Mouse (Mus musculus) liver, adult 2 months (tissue): ENCODE data around the gene Naa15. TPM values are rescaled to one million over a fixed set of nuclear protein-coding genes. Genes with fewer than 3 reads are reported as not detected.

Source experiments
- DNase-seq: peaks from one replicate; pipeline ENCODE4 v3.0.0-alpha.2; 2011; ENCODE audit warnings: low read depth, low spot score; ENCODE audit errors: extremely low read depth
- H3K27ac ChIP-seq: fragments of 200-500 bp; replicated peaks from 2 replicates; pipeline ENCODE4 v1.5.1; 2012; ENCODE audit warnings: low read depth, mild to moderate bottlenecking, control low read depth, inconsistent platforms, low read length; ENCODE audit not compliant: insufficient read depth
- H3K27me3 ChIP-seq: fragments of 200-500 bp; 2 replicates; pipeline ENCODE4 v1.6.1; 2012; ENCODE audit warnings: mild to moderate bottlenecking, moderate library complexity, low read length, inconsistent platforms; ENCODE audit not compliant: control insufficient read depth, insufficient read depth
- H3K36me3 ChIP-seq: fragments of 200-500 bp; 2 replicates; pipeline ENCODE4 v1.6.1; 2012; ENCODE audit warnings: low read length, inconsistent platforms; ENCODE audit not compliant: control insufficient read depth, insufficient read depth
- H3K4me1 ChIP-seq: fragments of 200-500 bp; 2 replicates; pipeline ENCODE4 v1.6.1; 2011; ENCODE audit warnings: low read length; ENCODE audit not compliant: control insufficient read depth, insufficient read depth
- H3K4me3 ChIP-seq: fragments of 200-500 bp; 2 replicates; pipeline ENCODE4 v1.5.1; 2011; ENCODE audit warnings: low read depth, mild to moderate bottlenecking, control low read depth, low read length, moderate library complexity; ENCODE audit not compliant: insufficient read depth
- H3K79me2 ChIP-seq: fragments of 200-500 bp; 2 replicates; pipeline ENCODE4 v1.6.1; 2012; ENCODE audit warnings: inconsistent platforms, mild to moderate bottlenecking, low read length, moderate library complexity; ENCODE audit not compliant: control insufficient read depth, insufficient read depth
- H3K9ac ChIP-seq: fragments of 200-500 bp; 2 replicates; pipeline ENCODE4 v1.6.1; 2012; ENCODE audit warnings: low read depth, mild to moderate bottlenecking, control low read depth, inconsistent platforms, low read length
- CTCF ChIP-seq: fragments of 200-500 bp; IDR thresholded peaks from 2 replicates; pipeline ENCODE4 v1.5.1; 2011; ENCODE audit warnings: low read depth, low read length, control low read depth
- POLR2A ChIP-seq: fragments of 200-500 bp; IDR thresholded peaks from 2 replicates; pipeline ENCODE4 v1.6.1; 2011; ENCODE audit warnings: low read length, control low read depth; ENCODE audit not compliant: insufficient read depth; ENCODE audit errors: extremely low read depth
- WGBS: fragments of 180-500 bp; shearing (Covaris S2); methylation state at CpG from one replicate; pipeline ENCODE4 v1.1.7; 2018; 5-methylcytosine and 5-hydroxymethylcytosine counted together
- polyA plus RNA-seq: library from polyadenylated mRNA; depleted of rRNA; stranded (reverse); fragments of >200 nt; gene quantifications from 2 replicates; pipeline ENCODE4 v1.2.3, GENCODE M21; 2012; rRNA removed
- total RNA-seq: library from RNA; depleted of rRNA; stranded (reverse); fragments of >200 nt; gene quantifications from 2 replicates; pipeline ENCODE4 v1.2.3, GENCODE M21; 2014; rRNA removed

The Naa15 gene
- total and polyA plus RNA-seq, 2 experiments = 2.0 to 14.8 TPM

DNA sequence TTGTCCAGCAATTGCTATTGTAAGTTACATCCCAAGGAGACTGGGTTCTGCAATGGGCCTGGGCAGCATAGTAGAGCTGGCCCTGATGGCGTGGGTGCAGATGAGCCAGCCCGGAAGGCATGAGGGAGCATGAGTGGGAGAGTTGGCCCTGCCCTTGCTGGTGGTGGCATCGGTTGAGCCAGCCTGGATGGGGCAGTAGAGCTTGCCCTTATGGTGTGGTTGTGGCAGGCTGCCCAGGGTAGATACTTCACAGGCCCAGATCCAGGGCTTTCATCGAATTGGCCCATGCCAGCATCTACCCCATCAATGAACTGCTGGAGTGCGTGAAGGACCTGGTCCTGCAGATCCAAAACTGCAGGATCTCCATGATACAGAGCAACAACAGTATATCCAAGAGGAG, 97.0 kb downstream of the Naa15 start:
- H3K79me2 ChIP-seq = no peaks in the 10 kb centered on the region
- no peak overlapping the region for H3K27ac ChIP-seq
- no peak for DNase-seq
- no peaks in the 10 kb centered on the region for H3K4me1 ChIP-seq
- no peak overlapping the region for H3K4me3 ChIP-seq
- H3K27me3 ChIP-seq = no peaks in the 10 kb centered on the region
- H3K36me3 ChIP-seq = no peaks in the 10 kb centered on the region
- no peak for TF ChIP-seq POLR2A
- no peak for TF ChIP-seq CTCF
- WGBS = 79% methylated on average over 5 of the region's 5 CpGs
- H3K9ac ChIP-seq = no peak overlapping the region

DNA sequence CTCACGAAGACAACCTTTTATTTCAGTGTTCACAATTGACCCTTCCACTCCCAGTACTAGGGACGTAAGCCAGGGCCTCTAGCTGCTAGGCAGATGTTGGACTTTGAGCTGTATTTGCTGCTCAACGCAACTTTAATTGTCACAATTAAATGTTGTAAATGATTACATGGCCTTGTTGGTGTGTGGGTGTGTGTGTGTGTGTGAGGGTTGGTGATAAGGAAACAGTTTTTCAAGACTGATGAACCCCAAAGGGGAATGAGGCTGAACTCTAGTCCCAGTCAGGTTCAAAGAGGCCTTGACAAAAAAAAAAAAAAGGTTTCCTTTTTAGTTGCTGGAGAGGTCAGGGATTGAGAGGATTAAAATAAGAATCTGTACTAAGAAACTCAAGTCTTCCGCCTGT, 102.5 kb downstream of the Naa15 start:
- H3K4me1 ChIP-seq = no peaks in the 10 kb centered on the region
- WGBS = 37% methylated on average over 4 of the region's 4 CpGs
- H3K36me3 ChIP-seq = no peaks in the 10 kb centered on the region
- H3K27ac ChIP-seq = no peak overlapping the region
- no peak overlapping the region for H3K9ac ChIP-seq
- no peaks in the 10 kb centered on the region for H3K79me2 ChIP-seq
- H3K27me3 ChIP-seq = no peaks in the 10 kb centered on the region
- DNase-seq = peak; percentile 25
- TF ChIP-seq CTCF = no peak
- TF ChIP-seq POLR2A = no peak
- no peak overlapping the region for H3K4me3 ChIP-seq

DNA sequence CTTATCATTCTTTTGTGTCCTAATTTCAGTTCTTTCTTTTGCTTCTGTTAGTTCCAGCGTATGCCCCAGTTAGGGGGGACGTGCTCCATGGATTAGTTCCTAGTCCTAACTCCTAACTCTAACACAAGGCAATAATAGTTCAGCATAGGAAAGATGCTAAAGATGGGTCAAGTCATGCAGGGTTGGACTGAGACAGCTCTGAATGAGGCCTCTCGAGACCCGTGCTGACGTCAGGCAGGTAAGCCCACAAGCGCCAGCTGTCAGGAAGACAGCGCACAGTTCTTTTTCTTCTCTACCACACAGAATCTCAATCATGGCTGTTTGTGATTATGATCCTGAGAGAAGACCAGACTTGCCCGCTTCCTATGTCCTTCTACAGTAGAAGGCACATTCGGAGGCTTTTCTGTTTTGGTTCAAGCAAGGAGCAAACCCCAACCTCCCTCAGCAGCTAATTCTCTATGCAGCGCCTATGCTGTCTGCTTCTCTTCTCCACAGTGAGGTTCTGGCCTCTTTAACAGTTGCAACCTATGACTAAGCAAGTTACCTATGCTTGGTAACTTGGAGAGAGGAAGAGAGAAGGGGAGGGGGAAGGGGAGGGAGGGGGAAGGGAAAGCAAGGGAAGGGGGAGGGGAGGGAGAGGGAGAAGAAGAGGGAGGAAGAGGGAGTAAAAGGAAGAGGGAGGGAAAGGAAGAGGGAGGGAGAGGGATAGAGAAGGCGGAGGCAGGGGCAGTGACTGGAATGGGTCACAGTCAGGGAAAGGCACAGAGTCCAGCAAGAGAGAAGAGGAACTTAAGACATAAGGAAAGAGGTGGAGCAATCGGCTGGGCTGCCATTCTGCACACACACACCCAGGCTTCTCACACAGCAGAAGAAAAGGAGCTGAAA, 103.2 kb downstream of the Naa15 start:
- no peak overlapping the region for H3K9ac ChIP-seq
- WGBS = 93% methylated on average over 12 of the region's 12 CpGs
- no peaks in the 10 kb centered on the region for H3K36me3 ChIP-seq
- H3K27me3 ChIP-seq = no peaks in the 10 kb centered on the region
- H3K79me2 ChIP-seq = no peaks in the 10 kb centered on the region
- no peak overlapping the region for H3K27ac ChIP-seq
- TF ChIP-seq POLR2A = no peak
- no peak for TF ChIP-seq CTCF
- no peak for DNase-seq
- no peaks in the 10 kb centered on the region for H3K4me1 ChIP-seq
- H3K4me3 ChIP-seq = no peak overlapping the region

DNA sequence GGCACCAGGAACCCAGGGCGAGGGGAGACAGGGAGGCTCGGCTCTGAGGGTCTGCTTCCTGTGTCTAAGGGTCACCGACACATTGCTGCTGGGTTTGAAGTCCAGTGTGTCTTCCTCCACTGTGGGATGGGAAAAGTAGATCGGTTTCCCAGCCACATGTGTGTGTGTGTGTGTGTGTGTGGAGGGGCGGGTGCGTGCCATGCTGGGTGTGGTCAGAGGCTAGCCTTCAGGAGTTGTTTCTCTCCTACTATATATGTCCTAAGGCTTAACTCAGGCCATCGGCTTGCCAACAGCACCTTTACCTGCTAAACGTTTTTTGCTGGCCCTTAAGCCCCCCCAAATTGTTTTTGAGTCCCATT, 103.8 kb downstream of the Naa15 start:
- no peak overlapping the region for H3K27ac ChIP-seq
- H3K4me3 ChIP-seq = no peak overlapping the region
- no peaks in the 10 kb centered on the region for H3K79me2 ChIP-seq
- no peak for DNase-seq
- H3K4me1 ChIP-seq = no peaks in the 10 kb centered on the region
- H3K36me3 ChIP-seq = no peaks in the 10 kb centered on the region
- H3K9ac ChIP-seq = no peak overlapping the region
- 73% methylated on average over 8 of the region's 8 CpGs for WGBS
- no peaks in the 10 kb centered on the region for H3K27me3 ChIP-seq
- TF ChIP-seq CTCF (no peak), POLR2A (no peak)

DNA sequence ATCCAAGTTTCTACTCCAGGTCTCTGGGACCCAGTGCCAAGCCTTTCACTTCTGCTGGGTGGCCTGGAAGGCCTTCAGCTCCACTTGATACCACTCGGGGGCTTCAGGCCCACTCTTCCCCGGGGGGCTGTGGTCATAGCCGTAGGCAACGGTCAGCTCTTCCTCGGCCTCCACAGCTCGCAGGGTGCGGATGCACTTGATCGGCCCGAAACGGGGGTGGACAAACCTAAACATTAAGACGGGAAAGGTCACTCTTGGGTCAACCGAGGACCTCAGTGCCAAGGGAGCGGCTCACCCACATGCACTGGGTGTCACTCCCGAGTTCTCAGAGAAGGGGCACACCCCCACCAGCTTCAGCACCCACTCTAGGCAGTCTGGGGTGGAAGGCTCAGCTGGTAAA, 106.3 kb downstream of the Naa15 start:
- Histone ChIP-seq H3K36me3 (no peaks in the 10 kb centered on the region), H3K4me3 (no peak overlapping the region), H3K4me1 (no peaks in the 10 kb centered on the region), H3K27ac (no peak overlapping the region), H3K9ac (no peak overlapping the region), H3K27me3 (no peaks in the 10 kb centered on the region), H3K79me2 (no peaks in the 10 kb centered on the region)
- DNase-seq = no peak
- 95% methylated on average over 14 of the region's 14 CpGs for WGBS
- TF ChIP-seq CTCF (no peak), POLR2A (no peak)

DNA sequence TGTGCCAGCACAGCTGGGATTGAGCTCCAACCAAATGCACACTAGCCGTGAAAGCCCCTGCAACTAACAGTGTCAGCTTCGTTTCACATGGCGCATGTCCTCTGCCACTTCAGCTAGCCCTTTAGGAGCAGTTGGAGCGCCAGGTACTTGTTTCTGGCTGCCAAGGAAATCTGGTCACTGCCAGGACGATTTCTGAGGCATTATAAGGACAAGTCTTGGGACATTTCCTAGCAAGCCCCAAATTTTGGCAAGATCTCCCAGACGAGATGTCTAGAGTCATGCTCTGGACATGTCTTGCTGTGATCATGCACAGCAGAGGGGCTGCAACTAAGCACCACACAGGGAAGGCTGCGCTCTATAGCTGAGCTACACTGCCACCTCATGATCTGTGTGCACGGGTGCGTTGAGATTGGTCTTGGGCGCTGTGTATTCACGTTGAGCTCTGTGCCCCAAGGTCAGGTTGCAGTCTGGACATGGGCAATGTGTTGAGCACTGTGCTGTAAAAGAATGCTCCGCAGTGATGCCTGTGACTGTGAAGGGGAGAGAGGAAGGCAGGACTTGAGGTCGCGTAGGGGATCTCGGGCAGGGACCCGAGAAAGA, 110.3 kb downstream of the Naa15 start:
- Histone ChIP-seq H3K4me1 (no peaks in the 10 kb centered on the region), H3K79me2 (no peaks in the 10 kb centered on the region), H3K9ac (no peak overlapping the region), H3K27ac (no peak overlapping the region), H3K4me3 (no peak overlapping the region), H3K27me3 (no peaks in the 10 kb centered on the region), H3K36me3 (no peaks in the 10 kb centered on the region)
- DNase-seq = no peak
- no peak for TF ChIP-seq POLR2A
- TF ChIP-seq CTCF = no peak
- WGBS = 89% methylated on average over 16 of the region's 16 CpGs

Other genes starting within 250 kb of the Naa15 start
- gene Noct, start 190.7 kb upstream of the Naa15 start, total RNA-seq = 12.0 and 12.1 TPM in 2 replicates
- gene Noct, start 190.7 kb upstream of the Naa15 start, polyA plus RNA-seq = 9.8 and 12.5 TPM in 2 replicates
- 22.1 and 23.8 TPM in 2 replicates for gene Elf2, start 74.5 kb upstream of the Naa15 start, total RNA-seq
- gene Elf2, start 74.5 kb upstream of the Naa15 start, polyA plus RNA-seq = 13.8 and 14.0 TPM in 2 replicates
- gene Mgarp, start 18.4 kb upstream of the Naa15 start, total RNA-seq = 2.8 TPM in 1 of 2 replicates, not detected in the other
- 0.10 TPM in 1 of 2 replicates, not detected in the other for gene Mgarp, start 18.4 kb upstream of the Naa15 start, polyA plus RNA-seq
- gene Ndufc1, start 6.2 kb upstream of the Naa15 start, total RNA-seq = 104 and 139 TPM in 2 replicates
- 179 and 231 TPM in 2 replicates for gene Ndufc1, start 6.2 kb upstream of the Naa15 start, polyA plus RNA-seq
- 7.3 and 8.4 TPM in 2 replicates for gene Rab33b, start 68.8 kb downstream of the Naa15 start, total RNA-seq
- 3.6 and 4.7 TPM in 2 replicates for gene Rab33b, start 68.8 kb downstream of the Naa15 start, polyA plus RNA-seq
- gene Setd7, start 145.7 kb downstream of the Naa15 start, total RNA-seq = 1.9 and 2.8 TPM in 2 replicates
- gene Setd7, start 145.7 kb downstream of the Naa15 start, polyA plus RNA-seq = 1.0 and 1.6 TPM in 2 replicates
- not detected in 2 replicates for gene Mgst2, start 245.2 kb downstream of the Naa15 start, total RNA-seq
- gene Mgst2, start 245.2 kb downstream of the Naa15 start, polyA plus RNA-seq = 0.02 TPM in 1 of 2 replicates, not detected in the other